Mouse (Mus musculus) kidney, embryonic 16.5 days (tissue): ENCODE measurements around the gene Rere. TPM values are rescaled to one million over a fixed set of nuclear protein-coding genes. Genes with fewer than 3 reads are reported as not detected.

ENCODE experiments used
- ATAC-seq: fragments of 200-750 bp; cut with Nextera tagmentation; 2 replicates; pipeline ENCODE4 v1.8.0; 2017; ENCODE audit warnings: moderate TSS enrichment; ENCODE audit not compliant: low FRiP score, low TSS enrichment
- H3K27ac ChIP-seq: fragments of 300-500 bp; sonication (generic); 2 replicates; pipeline ENCODE4 v1.5.1; 2014; ENCODE audit warnings: low read length
- H3K27me3 ChIP-seq: fragments of 300-500 bp; sonication (generic); 2 replicates; pipeline ENCODE4 v1.6.1; 2014; ENCODE audit warnings: low read length, control low read depth, mixed read lengths; ENCODE audit not compliant: insufficient read depth
- H3K36me3 ChIP-seq: fragments of 300-500 bp; sonication (generic); 2 replicates; pipeline ENCODE4 v1.6.1; 2014; ENCODE audit warnings: low read length, control low read depth, mixed read lengths; ENCODE audit not compliant: insufficient read depth
- H3K4me1 ChIP-seq: fragments of 300-500 bp; sonication (generic); 2 replicates; pipeline ENCODE4 v1.6.1; 2014; ENCODE audit warnings: low read length, control low read depth, mixed read lengths; ENCODE audit not compliant: insufficient read depth
- H3K4me2 ChIP-seq: fragments of 300-500 bp; sonication (generic); replicated peaks from 2 replicates; pipeline ENCODE4 v1.6.1; 2014; ENCODE audit warnings: low read depth, low read length
- H3K4me3 ChIP-seq: fragments of 300-500 bp; sonication (generic); 2 replicates; pipeline ENCODE4 v1.5.1; 2014; ENCODE audit warnings: mild to moderate bottlenecking, low read length
- H3K9ac ChIP-seq: fragments of 300-500 bp; sonication (generic); replicated peaks from 2 replicates; pipeline ENCODE4 v1.6.1; 2014; ENCODE audit warnings: low read length
- H3K9me3 ChIP-seq: fragments of 300-500 bp; sonication (generic); 2 replicates; pipeline ENCODE4 v1.6.1; 2016; ENCODE audit warnings: low read length, control low read depth
- WGBS: fragments of 180-500 bp; shearing (Covaris S2); extraction: QIAGEN DNeasy Blood & Tissue Kit; methylation state at CpG from one replicate; pipeline ENCODE4 v1.1.7; 2014; 5-methylcytosine and 5-hydroxymethylcytosine counted together
- polyA plus RNA-seq: library from polyadenylated mRNA; unstranded; fragments of >200 nt; fragmentation: Nextera tagmentation; extraction: Ambion mirVana; gene quantifications from 2 replicates; pipeline ENCODE4 v1.2.1, GENCODE M21; 2015

The Rere gene
- polyA plus RNA-seq, 1 experiment from 2014 or later, result 30.7 TPM

DNA sequence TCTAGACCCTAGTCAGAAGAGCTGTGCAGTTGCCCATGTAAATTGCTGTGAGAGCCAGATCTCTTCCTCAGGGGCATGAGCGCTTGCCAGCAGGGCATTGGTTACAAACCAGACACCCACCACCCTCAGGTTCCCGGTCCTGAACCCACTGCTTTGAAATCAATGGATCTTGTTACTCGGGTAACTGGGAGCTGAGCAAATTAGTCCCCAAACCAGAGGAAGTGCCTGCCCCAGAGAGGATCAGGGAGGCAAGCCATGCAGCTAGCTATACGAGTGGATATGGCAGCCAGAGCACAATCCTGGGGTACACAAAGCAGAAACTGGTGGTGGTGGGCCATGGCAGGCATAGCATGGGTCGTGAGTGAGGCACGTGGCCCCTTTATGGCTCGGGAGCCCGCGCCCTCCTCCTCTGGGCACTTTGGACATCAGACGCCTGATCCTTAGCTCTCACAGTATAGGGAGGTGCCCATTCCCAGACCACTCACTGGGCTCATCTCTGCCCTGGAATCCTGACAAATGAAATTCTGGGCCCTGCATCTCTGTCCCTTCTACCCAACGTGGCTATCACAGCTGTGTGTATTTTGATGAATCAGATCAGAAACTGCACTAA lies 342.9 kb downstream of the Rere start:
- ATAC-seq, result no peak; the same call in 1 of the 2 replicates
- Histone ChIP-seq H3K4me2 (no peak overlapping the region), H3K9me3 (no peaks in the 10 kb centered on the region), H3K27me3 (no peaks in the 10 kb centered on the region), H3K36me3 (peaks cover 19% of the 10 kb centered on the region), H3K9ac (no peak overlapping the region), H3K4me3 (no peak overlapping the region), H3K27ac (no peak overlapping the region), H3K4me1 (peaks cover 3% of the 10 kb centered on the region; the same call in 1 of the 2 replicates)
- 48% methylated on average over 11 of the region's 11 CpGs for WGBS

DNA sequence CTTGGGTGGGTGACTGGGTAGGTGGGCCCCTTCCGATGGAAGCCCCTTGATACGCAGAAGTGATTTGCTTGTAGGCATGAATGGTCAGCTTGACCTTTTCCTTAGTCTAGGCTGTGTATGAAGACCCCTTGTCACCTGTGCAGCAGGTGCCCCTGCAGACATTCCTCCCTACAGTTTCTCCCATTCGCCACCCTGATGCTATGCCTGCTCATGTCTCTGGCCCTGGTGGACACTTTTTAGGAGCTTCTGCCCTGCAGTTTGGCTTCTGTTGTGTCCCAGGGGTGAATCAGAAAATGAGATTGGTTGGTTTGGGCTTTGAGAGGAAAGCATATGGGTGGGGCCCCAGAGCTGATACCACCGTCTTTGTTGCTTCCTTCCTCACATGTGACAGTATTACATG lies 343.5 kb downstream of the Rere start:
- H3K4me2 ChIP-seq, result no peak overlapping the region
- no peaks in the 10 kb centered on the region for H3K9me3 ChIP-seq
- ATAC-seq, result no peak
- H3K36me3 ChIP-seq, result peaks cover 16% of the 10 kb centered on the region
- no peak overlapping the region for H3K27ac ChIP-seq
- WGBS, result 71% methylated on average over 4 of the region's 4 CpGs
- no peaks in the 10 kb centered on the region for H3K27me3 ChIP-seq
- H3K4me1 ChIP-seq, result peaks cover 5% of the 10 kb centered on the region; the same call in 1 of the 2 replicates
- no peak overlapping the region for H3K9ac ChIP-seq
- no peak overlapping the region for H3K4me3 ChIP-seq

DNA sequence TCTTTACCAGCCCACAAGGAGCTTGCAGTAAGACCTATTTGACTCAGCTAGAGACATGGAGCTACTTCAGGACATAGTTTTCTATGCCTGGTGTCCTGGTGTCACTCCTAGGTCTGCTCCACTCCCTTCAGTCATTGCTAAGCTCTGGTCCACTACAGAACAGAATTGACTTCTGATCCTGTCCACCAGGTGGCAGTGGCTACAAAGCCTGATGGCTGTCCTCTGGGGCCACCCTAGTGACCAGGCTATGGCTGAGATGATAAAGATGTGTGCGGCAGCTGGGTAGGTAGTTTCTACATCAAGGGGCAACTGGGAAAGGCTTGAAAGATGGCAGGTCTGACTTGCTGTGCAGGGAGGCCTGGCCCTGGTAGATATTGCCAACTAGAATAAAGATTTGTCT lies 344.0 kb downstream of the Rere start:
- Histone ChIP-seq H3K27me3 (no peaks in the 10 kb centered on the region), H3K9me3 (no peaks in the 10 kb centered on the region), H3K9ac (no peak overlapping the region), H3K4me2 (no peak overlapping the region), H3K36me3 (peaks cover 15% of the 10 kb centered on the region), H3K4me1 (peaks cover 5% of the 10 kb centered on the region; the same call in 1 of the 2 replicates), H3K27ac (no peak overlapping the region), H3K4me3 (no peak overlapping the region)
- peak; percentile 69 for ATAC-seq
- 28% methylated on average over 1 of the region's 1 CpGs for WGBS

DNA sequence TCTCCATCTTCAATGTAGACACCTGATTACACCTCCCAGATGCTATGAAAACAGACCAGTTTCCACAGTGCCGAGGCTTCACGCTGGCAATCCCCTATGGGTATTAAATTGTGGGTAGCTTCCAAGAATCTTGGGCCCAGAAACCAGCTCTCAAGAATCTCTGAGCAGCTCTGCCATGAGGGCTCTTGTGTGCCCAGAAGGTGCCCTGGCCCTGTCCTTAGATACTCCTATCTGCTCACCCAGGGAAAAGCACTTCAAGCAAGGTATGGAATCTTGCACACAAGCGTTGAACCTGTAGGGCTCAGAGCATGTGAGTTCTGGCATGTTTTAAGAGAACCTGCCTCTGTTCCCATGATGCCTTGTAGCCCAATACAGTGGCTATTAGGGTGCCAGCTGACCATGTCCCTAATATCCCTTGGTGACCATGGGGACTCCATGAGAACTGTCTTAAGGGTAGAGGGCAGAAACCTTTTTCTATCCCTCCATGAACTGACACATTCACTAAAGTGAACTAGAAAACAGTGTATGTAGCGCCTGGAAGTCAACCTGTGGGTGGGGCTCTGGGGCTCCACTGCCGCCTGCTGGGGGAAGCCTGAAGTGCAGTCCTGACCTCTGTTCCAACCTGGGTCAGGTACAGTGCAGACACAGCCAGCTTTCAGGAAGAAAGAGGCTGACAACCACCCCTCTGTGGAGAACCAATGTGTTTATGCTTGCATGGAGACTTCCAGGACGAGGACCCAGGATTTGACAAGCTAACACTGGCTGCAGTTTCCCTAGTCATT lies 344.7 kb downstream of the Rere start:
- Histone ChIP-seq H3K9ac (no peak overlapping the region), H3K27me3 (no peaks in the 10 kb centered on the region), H3K4me3 (no peak overlapping the region), H3K36me3 (peaks cover 12% of the 10 kb centered on the region), H3K9me3 (no peaks in the 10 kb centered on the region), H3K4me1 (peaks cover 5% of the 10 kb centered on the region; the same call in 1 of the 2 replicates), H3K4me2 (no peak overlapping the region), H3K27ac (no peak overlapping the region)
- ATAC-seq, result no peak
- 38% methylated on average over 6 of the region's 6 CpGs for WGBS

DNA sequence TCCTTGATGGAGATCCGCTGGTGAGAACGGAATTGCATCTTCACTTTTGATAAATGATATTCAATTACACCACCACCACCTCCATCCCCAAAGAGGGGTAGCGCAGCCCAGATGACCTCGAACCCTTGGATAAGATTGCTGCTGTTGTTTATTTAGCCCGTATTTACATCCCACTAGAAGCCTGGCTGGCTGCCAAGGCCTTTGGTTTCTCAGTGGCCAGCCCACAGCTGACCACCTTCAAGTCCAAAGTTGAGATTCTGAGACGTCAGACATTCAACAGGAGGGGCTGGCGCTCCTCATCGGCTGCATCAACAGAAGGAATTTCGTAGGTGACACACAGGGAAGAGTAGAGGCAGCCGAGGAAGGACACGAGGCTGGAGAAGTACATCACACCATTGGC lies 347.8 kb downstream of the Rere start:
- no peak for ATAC-seq
- Histone ChIP-seq H3K4me2 (no peak overlapping the region), H3K36me3 (no peaks in the 10 kb centered on the region), H3K9ac (no peak overlapping the region), H3K4me1 (peaks cover 5% of the 10 kb centered on the region; the same call in 1 of the 2 replicates), H3K4me3 (no peak overlapping the region), H3K27me3 (no peaks in the 10 kb centered on the region), H3K27ac (no peak overlapping the region), H3K9me3 (no peaks in the 10 kb centered on the region)
- WGBS, result 48% methylated on average over 11 of the region's 11 CpGs

DNA sequence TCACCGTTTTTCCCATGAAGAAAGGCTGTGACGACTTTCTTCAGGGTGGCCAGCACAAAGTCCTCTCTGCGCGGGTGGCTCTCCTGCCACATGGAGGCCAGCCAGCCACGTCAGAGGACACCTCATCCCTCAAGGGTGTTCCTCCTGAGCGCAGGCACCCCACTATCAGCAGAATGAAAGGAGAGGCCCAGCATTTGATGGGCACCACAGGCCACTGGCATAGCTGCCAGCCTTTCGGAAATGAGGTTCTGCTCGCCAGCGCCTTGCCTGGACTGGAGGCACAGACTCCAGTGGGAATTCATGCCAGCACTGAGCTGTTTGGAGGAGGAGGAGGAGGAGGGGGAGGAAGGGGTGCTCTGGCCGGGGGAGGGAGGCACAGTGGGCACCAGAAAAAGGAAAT lies 354.1 kb downstream of the Rere start:
- Histone ChIP-seq H3K4me1 (no peaks in the 10 kb centered on the region), H3K4me2 (no peak overlapping the region), H3K9ac (no peak overlapping the region), H3K27ac (no peak overlapping the region), H3K36me3 (no peaks in the 10 kb centered on the region), H3K4me3 (no peak overlapping the region), H3K9me3 (no peaks in the 10 kb centered on the region), H3K27me3 (no peaks in the 10 kb centered on the region)
- 85% methylated on average over 10 of the region's 10 CpGs for WGBS
- no peak for ATAC-seq

DNA sequence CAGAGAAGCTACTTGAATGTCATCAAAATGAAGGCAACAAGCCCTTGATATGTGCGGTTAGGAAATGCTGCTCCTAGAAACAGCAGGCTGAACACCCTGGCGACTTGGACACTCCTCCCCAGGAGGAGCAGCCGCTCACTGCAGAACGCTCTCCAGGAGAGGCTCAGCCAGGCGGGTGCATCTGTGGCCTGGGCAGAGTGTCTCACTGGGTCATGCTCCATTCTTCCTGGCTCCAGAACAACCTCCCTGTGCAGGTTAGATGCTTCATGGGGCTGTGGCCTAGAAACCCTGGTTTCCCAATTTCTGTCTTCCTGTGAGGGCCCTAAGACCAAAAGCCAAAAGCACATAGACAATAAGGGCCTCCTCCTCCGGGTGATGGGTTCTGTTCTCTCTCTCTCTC lies 355.2 kb downstream of the Rere start:
- WGBS, result 79% methylated on average over 6 of the region's 6 CpGs
- H3K4me1 ChIP-seq, result no peaks in the 10 kb centered on the region
- no peaks in the 10 kb centered on the region for H3K36me3 ChIP-seq
- no peak overlapping the region for H3K27ac ChIP-seq
- H3K9me3 ChIP-seq, result no peaks in the 10 kb centered on the region
- ATAC-seq, result no peak
- H3K4me2 ChIP-seq, result no peak overlapping the region
- H3K27me3 ChIP-seq, result no peaks in the 10 kb centered on the region
- no peak overlapping the region for H3K4me3 ChIP-seq
- no peak overlapping the region for H3K9ac ChIP-seq

DNA sequence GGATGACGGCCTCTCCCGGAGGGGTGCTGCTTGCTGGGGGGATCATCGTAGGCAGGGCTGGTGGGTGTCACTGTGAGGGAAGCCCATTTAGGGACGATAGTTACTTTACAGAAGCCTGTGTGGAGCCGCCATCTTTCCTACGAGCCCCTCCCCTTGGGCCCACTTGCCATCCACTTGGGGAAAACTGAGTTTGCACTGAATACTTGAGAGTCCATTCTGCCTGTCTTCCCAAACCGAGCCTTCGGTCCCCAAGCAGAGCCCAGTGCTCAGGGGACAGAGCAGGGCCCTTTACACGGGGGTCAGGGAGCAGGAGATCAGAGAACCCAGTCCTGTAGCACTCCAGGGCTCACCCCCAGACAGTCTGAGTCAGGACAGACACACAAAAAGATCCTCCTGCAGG lies 362.9 kb downstream of the Rere start:
- Histone ChIP-seq H3K4me3 (no peak overlapping the region), H3K36me3 (no peaks in the 10 kb centered on the region), H3K9ac (no peak overlapping the region), H3K27ac (no peak overlapping the region), H3K27me3 (no peaks in the 10 kb centered on the region), H3K4me2 (no peak overlapping the region), H3K4me1 (no peaks in the 10 kb centered on the region), H3K9me3 (no peaks in the 10 kb centered on the region)
- 91% methylated on average over 9 of the region's 9 CpGs for WGBS
- no peak for ATAC-seq

DNA sequence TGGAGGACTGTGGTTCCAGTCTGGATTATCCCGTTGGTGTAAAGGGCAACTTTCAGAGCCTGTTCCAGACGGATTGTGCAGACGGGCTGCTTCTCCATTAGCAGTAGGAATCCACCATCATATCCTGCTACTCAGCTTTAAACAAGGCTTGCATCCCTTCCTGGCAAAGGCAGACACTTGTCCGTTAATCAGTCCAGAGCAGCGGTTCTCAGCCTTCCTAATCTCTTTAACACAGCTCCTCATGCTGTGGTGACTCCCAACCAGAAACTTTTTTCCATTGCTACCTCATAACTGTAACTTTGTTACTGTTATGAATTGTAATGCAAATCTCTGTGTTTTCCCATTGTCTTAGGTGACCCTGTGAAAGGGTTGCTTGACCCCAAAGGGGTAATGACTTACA lies 367.9 kb downstream of the Rere start:
- peaks cover 4% of the 10 kb centered on the region; the same call in 1 of the 2 replicates for H3K4me1 ChIP-seq
- no peaks in the 10 kb centered on the region for H3K36me3 ChIP-seq
- no peak overlapping the region for H3K9ac ChIP-seq
- WGBS, result 73% methylated on average over 5 of the region's 5 CpGs
- H3K4me3 ChIP-seq, result no peak overlapping the region
- ATAC-seq, result no peak
- no peak overlapping the region for H3K4me2 ChIP-seq
- H3K9me3 ChIP-seq, result no peaks in the 10 kb centered on the region
- H3K27me3 ChIP-seq, result peaks cover 17% of the 10 kb centered on the region
- H3K27ac ChIP-seq, result no peak overlapping the region
